Mouse (Mus musculus) embryonic facial prominence, embryonic 14.5 days (tissue): Measurements from ENCODE around the gene Cacna1e. TPM values are rescaled to one million over a fixed set of nuclear protein-coding genes. Genes with fewer than 3 reads are reported as not detected.

Experiments
- ATAC-seq: fragments of 200-750 bp; cut with Nextera tagmentation; 2 replicates; pipeline ENCODE4 v1.8.0; 2017; ENCODE audit warnings: low read depth, moderate number of reproducible peaks, moderate TSS enrichment
- DNase-seq: peaks from one replicate; pipeline ENCODE4 v3.0.0-alpha.2; 2015; ENCODE audit warnings: low spot score
- H3K27ac ChIP-seq: fragments of 300-500 bp; sonication (generic); replicated peaks from 2 replicates; pipeline ENCODE4 v1.5.1; 2014; ENCODE audit warnings: low read depth, mild to moderate bottlenecking, low read length, moderate library complexity
- H3K27me3 ChIP-seq: fragments of 300-500 bp; sonication (generic); replicated peaks from 2 replicates; pipeline ENCODE4 v1.6.1; 2014; ENCODE audit warnings: low read length; ENCODE audit not compliant: control insufficient read depth, insufficient read depth
- H3K36me3 ChIP-seq: fragments of 300-500 bp; sonication (generic); 2 replicates; pipeline ENCODE4 v1.6.1; 2014; ENCODE audit warnings: low read length, mixed read lengths; ENCODE audit not compliant: control insufficient read depth, insufficient read depth
- H3K4me1 ChIP-seq: fragments of 300-500 bp; sonication (generic); 2 replicates; pipeline ENCODE4 v1.6.1; 2014; ENCODE audit warnings: antibody characterized with exemption, low read length; ENCODE audit not compliant: control insufficient read depth, insufficient read depth
- H3K4me2 ChIP-seq: fragments of 300-500 bp; sonication (generic); 2 replicates; pipeline ENCODE4 v1.6.1; 2014; ENCODE audit warnings: low read depth, mild to moderate bottlenecking, low read length, moderate library complexity, mixed read lengths
- H3K4me3 ChIP-seq: fragments of 300-500 bp; sonication (generic); 2 replicates; pipeline ENCODE4 v1.5.1; 2014; ENCODE audit warnings: low read depth, mild to moderate bottlenecking, low read length
- H3K9ac ChIP-seq: fragments of 300-500 bp; sonication (generic); 2 replicates; pipeline ENCODE4 v1.6.1; 2014; ENCODE audit warnings: low read depth, mild to moderate bottlenecking, low read length, moderate library complexity, mixed read lengths
- H3K9me3 ChIP-seq: fragments of 300-500 bp; sonication (generic); 2 replicates; pipeline ENCODE4 v1.6.1; 2016; ENCODE audit warnings: low read length; ENCODE audit not compliant: control insufficient read depth
- WGBS: fragments of 180-500 bp; shearing (Covaris S2); extraction: QIAGEN DNeasy Blood & Tissue Kit; methylation state at CpG from one replicate; pipeline ENCODE4 v1.1.7; 2014; 5-methylcytosine and 5-hydroxymethylcytosine counted together
- polyA plus RNA-seq: library from polyadenylated mRNA; unstranded; fragments of >200 nt; fragmentation: Nextera tagmentation; extraction: Ambion mirVana; gene quantifications from 2 replicates; pipeline ENCODE4 v1.2.1, GENCODE M21; 2014

Cacna1e gene
- polyA plus RNA-seq, 1 experiment from 2014 or later = 0.99 TPM

DNA sequence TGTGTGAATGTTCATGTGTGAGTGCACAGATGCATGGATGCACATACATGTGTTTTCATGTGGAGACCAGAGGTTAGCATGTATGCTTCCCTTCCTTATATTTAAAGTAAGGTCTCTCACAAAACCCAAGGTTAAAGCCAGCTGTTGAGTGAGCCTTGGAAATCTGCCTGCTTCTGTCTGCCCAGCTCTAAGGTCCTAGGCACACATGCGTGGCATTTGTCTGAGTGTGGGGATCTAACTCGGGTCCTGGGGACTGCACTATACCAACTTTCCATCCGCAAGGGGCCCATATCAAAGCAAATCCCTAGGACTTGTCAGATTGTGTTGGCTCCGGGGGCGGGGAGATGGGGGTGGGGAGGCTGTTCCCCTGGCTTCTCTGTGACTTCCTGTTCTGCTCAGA lies 96.9 kb downstream of the Cacna1e start:
- no peak overlapping the region for H3K9ac ChIP-seq
- peaks cover 4% of the 10 kb centered on the region; the same call in 1 of the 2 replicates for H3K4me1 ChIP-seq
- H3K9me3 ChIP-seq = no peaks in the 10 kb centered on the region
- no peak for ATAC-seq
- H3K27me3 ChIP-seq = peaks cover 11% of the 10 kb centered on the region; the same call in 1 of the 2 replicates
- WGBS = 56% methylated on average over 5 of the region's 5 CpGs
- H3K4me2 ChIP-seq = no peak overlapping the region
- DNase-seq = no peak
- H3K27ac ChIP-seq = no peak overlapping the region
- no peaks in the 10 kb centered on the region for H3K36me3 ChIP-seq
- no peak overlapping the region for H3K4me3 ChIP-seq

GRCm38 (mm10) chr1:154786243-154786669 lies 98.0 kb downstream of the Cacna1e start:
- Histone ChIP-seq H3K36me3 (no peaks in the 10 kb centered on the region), H3K9me3 (no peaks in the 10 kb centered on the region), H3K4me1 (peaks cover 4% of the 10 kb centered on the region; the same call in 1 of the 2 replicates), H3K27ac (no peak overlapping the region), H3K4me3 (no peak overlapping the region), H3K4me2 (0 out of 2 replicates have a peak overlapping the region, but pooled peaks have one; percentile 10), H3K27me3 (peaks cover 11% of the 10 kb centered on the region; the same call in 1 of the 2 replicates), H3K9ac (no peak overlapping the region)
- peak; percentile 91 for DNase-seq
- peak; percentile 64 for ATAC-seq
- WGBS = 7% methylated on average over 4 of the region's 4 CpGs

- Histone ChIP-seq H3K27me3 (peaks cover 11% of the 10 kb centered on the region; the same call in 1 of the 2 replicates), H3K9ac (no peak overlapping the region), H3K27ac (no peak overlapping the region), H3K9me3 (no peaks in the 10 kb centered on the region), H3K4me1 (peaks cover 4% of the 10 kb centered on the region; the same call in 1 of the 2 replicates), H3K36me3 (no peaks in the 10 kb centered on the region), H3K4me3 (no peak overlapping the region), H3K4me2 (no peak overlapping the region)
- DNase-seq (no peak), ATAC-seq (no peak)
- 25% methylated on average over 12 of the region's 12 CpGs for WGBS
These were observed 99.4 kb downstream of the Cacna1e start for GRCm38 (mm10) chr1:154784862-154785261.

DNA sequence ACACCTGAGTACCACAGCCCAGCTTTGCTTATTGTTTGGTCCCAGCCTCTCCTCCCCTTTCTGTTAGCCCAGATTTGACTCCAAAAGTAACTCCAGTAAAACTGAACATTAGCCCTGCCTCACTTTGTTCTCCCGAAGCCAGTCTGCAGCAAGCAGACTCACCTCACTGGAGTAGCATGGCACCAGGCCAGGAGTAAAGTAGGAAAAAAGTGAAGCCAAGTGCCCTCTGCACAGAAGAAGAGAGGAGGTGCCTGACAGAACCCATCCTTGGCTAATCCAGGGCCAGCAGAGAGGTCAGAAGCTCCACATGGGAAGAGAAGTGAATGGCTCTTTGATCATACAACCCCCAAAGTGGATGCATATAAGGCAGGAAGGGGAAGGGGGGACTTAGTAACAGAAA lies 100.8 kb downstream of the Cacna1e start:
- Histone ChIP-seq H3K4me1 (peaks cover 4% of the 10 kb centered on the region; the same call in 1 of the 2 replicates), H3K9ac (no peak overlapping the region), H3K9me3 (no peaks in the 10 kb centered on the region), H3K36me3 (no peaks in the 10 kb centered on the region), H3K4me2 (no peak overlapping the region), H3K27me3 (peaks cover 11% of the 10 kb centered on the region; the same call in 1 of the 2 replicates), H3K27ac (no peak overlapping the region), H3K4me3 (no peak overlapping the region)
- ATAC-seq = no peak
- 73% methylated on average over 1 of the region's 1 CpGs for WGBS
- DNase-seq = no peak

- Histone ChIP-seq H3K9me3 (no peaks in the 10 kb centered on the region), H3K4me3 (no peak overlapping the region), H3K4me1 (peaks cover 4% of the 10 kb centered on the region; the same call in 1 of the 2 replicates), H3K9ac (no peak overlapping the region), H3K4me2 (no peak overlapping the region), H3K27me3 (0 out of 2 replicates have a peak, but pooled peaks cover 4% of the 10 kb centered on the region), H3K27ac (no peak overlapping the region), H3K36me3 (no peaks in the 10 kb centered on the region)
- WGBS = 78% methylated on average over 11 of the region's 11 CpGs
- DNase-seq (peak; percentile 37), ATAC-seq (no peak)
These were observed 104.3 kb downstream of the Cacna1e start for GRCm38 (mm10) chr1:154779908-154780514.

DNA sequence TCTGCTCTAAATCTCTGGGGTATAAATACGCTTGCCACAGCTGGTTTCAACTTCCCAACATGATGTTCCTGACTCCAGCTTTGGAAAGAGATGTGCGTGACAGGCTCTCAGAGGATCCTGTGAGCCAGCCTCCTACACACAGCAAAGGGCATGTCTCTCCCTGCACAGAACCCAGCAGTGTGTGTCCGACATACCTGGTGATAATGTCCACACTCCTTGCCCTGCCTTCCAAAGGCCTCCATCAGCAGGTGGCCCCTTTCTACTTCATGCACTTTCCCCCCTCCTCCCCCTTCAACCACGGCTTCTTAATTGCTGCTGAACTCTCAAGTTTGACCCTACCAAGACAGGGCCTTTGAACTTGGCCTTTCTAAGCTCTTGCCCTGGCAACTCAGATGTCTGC lies 108.0 kb downstream of the Cacna1e start:
- no peaks in the 10 kb centered on the region for H3K27me3 ChIP-seq
- H3K9ac ChIP-seq = no peak overlapping the region
- 0 out of 2 replicates have a peak, but pooled peaks cover 3% of the 10 kb centered on the region for H3K4me1 ChIP-seq
- H3K36me3 ChIP-seq = no peaks in the 10 kb centered on the region
- no peak overlapping the region for H3K4me3 ChIP-seq
- DNase-seq = no peak
- ATAC-seq = no peak
- H3K4me2 ChIP-seq = no peak overlapping the region
- 49% methylated on average over 4 of the region's 4 CpGs for WGBS
- H3K27ac ChIP-seq = no peak overlapping the region
- no peaks in the 10 kb centered on the region for H3K9me3 ChIP-seq

GRCm38 (mm10) chr1:154774468-154774867 lies 109.8 kb downstream of the Cacna1e start:
- Histone ChIP-seq H3K4me2 (no peak overlapping the region), H3K27ac (no peak overlapping the region), H3K36me3 (no peaks in the 10 kb centered on the region), H3K4me3 (no peak overlapping the region), H3K4me1 (0 out of 2 replicates have a peak, but pooled peaks cover 3% of the 10 kb centered on the region), H3K9ac (no peak overlapping the region), H3K9me3 (no peaks in the 10 kb centered on the region), H3K27me3 (no peaks in the 10 kb centered on the region)
- DNase-seq (no peak), ATAC-seq (no peak)
- 91% methylated on average over 3 of the region's 3 CpGs for WGBS

- no peak overlapping the region for H3K9ac ChIP-seq
- ATAC-seq (no peak), DNase-seq (no peak)
- no peaks in the 10 kb centered on the region for H3K27me3 ChIP-seq
- H3K4me2 ChIP-seq = no peak overlapping the region
- no peaks in the 10 kb centered on the region for H3K9me3 ChIP-seq
- no peaks in the 10 kb centered on the region for H3K36me3 ChIP-seq
- no peak overlapping the region for H3K27ac ChIP-seq
- 0 out of 2 replicates have a peak, but pooled peaks cover 3% of the 10 kb centered on the region for H3K4me1 ChIP-seq
- no peak overlapping the region for H3K4me3 ChIP-seq
These were observed 113.2 kb downstream of the Cacna1e start for GRCm38 (mm10) chr1:154771111-154771510.

DNA sequence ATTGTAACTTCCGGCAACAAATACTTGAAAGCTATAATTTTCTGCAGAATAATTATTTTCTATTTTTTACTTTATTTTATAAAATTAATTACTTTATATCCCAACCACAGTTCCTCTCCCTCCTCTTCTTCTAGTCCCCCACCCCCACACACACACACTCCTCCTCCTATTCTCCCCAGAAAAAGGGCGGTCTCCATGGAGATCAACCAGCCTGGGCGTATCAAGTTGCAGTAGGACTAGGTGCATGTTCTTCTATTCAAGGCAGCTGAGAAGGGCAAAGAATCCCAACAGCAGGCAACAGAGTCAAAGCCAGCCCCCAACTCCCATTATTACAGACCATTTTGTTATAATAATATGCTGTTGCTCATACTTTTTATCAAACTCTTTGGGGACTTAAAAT lies 113.8 kb downstream of the Cacna1e start:
- DNase-seq (peak; percentile 45), ATAC-seq (peak; percentile 67; the same call in 1 of the 2 replicates)
- Histone ChIP-seq H3K9me3 (no peaks in the 10 kb centered on the region), H3K9ac (no peak overlapping the region), H3K4me3 (no peak overlapping the region), H3K27me3 (no peaks in the 10 kb centered on the region), H3K4me2 (no peak overlapping the region), H3K27ac (no peak overlapping the region), H3K36me3 (no peaks in the 10 kb centered on the region), H3K4me1 (0 out of 2 replicates have a peak, but pooled peaks cover 3% of the 10 kb centered on the region)
- 39% methylated on average over 3 of the region's 3 CpGs for WGBS
